Mouse (Mus musculus) bone marrow macrophage, adult 2 months (primary cell): Measurements from ENCODE around the gene Esrrg.

Experiments
- CTCF ChIP-seq: IDR thresholded peaks from 2 replicates; pipeline ENCODE4 v1.5.1; 2012; ENCODE audit warnings: low read depth, mild to moderate bottlenecking, low read length, moderate library complexity
- POLR2A ChIP-seq: IDR thresholded peaks from 2 replicates; pipeline ENCODE4 v1.6.1; 2012; ENCODE audit warnings: mild to moderate bottlenecking, low read depth, low read length, borderline replicate concordance

DNA sequence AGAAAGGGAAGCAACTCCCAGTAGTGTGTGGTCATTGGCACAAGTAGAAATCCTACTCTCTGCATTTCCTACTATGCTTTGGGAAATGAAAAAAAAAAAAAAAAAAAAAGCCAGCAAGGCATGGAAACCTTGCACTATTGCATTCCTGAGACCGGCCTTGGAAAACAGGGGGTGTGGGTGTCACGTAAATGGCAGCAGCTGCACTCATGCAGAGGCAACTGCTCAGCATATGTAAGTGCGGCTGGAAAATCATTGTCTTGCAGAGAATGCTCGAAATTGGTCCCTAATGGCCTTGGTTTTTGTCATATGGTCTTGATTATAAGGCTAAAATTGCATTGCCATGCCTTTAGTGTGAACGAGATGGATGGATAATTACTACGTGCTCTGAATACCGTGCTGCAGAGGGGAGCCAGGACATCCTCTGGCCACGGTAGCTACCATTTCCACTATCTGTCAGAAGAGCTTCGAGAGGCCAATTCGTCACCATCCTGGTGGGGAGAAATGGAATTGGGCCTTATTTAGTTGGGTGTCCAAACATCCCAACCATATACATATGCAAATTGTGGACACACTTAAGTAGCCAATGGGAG lies 171.1 kb downstream of the Esrrg start:
- TF ChIP-seq CTCF: no peak
- TF ChIP-seq POLR2A: no peak
